Mouse (Mus musculus) testis, adult 2 months (tissue): Measurements from ENCODE around the gene Spryd4. TPM values are rescaled to one million over a fixed set of nuclear protein-coding genes. Genes with fewer than 3 reads are reported as not detected.
"Not testable (repeated sequence)": the region's sequence is repeated elsewhere in the genome, so short reads cannot be mapped to it uniquely, and the experiment has no call there.

Experiments
- H3K27ac ChIP-seq: fragments of 200-500 bp; 2 replicates; pipeline ENCODE4 v1.5.1; 2012; ENCODE audit warnings: low read depth, low read length; ENCODE audit not compliant: control insufficient read depth, insufficient read depth
- H3K27me3 ChIP-seq: fragments of 200-500 bp; 2 replicates; pipeline ENCODE4 v1.6.1; 2012; ENCODE audit warnings: mild to moderate bottlenecking, low read length, moderate library complexity; ENCODE audit not compliant: control insufficient read depth, insufficient read depth
- H3K36me3 ChIP-seq: fragments of 200-500 bp; 2 replicates; pipeline ENCODE4 v1.6.1; 2012; ENCODE audit warnings: mild to moderate bottlenecking, low read length; ENCODE audit not compliant: control insufficient read depth, insufficient read depth
- H3K4me1 ChIP-seq: fragments of 200-500 bp; 2 replicates; pipeline ENCODE4 v1.6.1; 2012; ENCODE audit warnings: low read length; ENCODE audit not compliant: control insufficient read depth, insufficient read depth
- H3K4me3 ChIP-seq: fragments of 200-500 bp; 2 replicates; pipeline ENCODE4 v1.5.1; 2012; ENCODE audit warnings: low read depth, mild to moderate bottlenecking, low read length, moderate library complexity, mixed read lengths; ENCODE audit not compliant: control insufficient read depth
- CTCF ChIP-seq: fragments of 200-500 bp; IDR thresholded peaks from 2 replicates; pipeline ENCODE4 v1.5.1; 2012; ENCODE audit warnings: low read depth, mild to moderate bottlenecking, inconsistent platforms, low read length, moderate library complexity; ENCODE audit not compliant: control insufficient read depth, insufficient read depth, insufficient replicate concordance
- POLR2A ChIP-seq: fragments of 200-500 bp; IDR thresholded peaks from 2 replicates; pipeline ENCODE4 v1.6.1; 2012; ENCODE audit warnings: low read depth, mild to moderate bottlenecking, inconsistent platforms, low read length, moderate library complexity; ENCODE audit not compliant: control insufficient read depth
- polyA plus RNA-seq: library from polyadenylated mRNA; depleted of rRNA; stranded (reverse); fragments of >200 nt; gene quantifications from 2 replicates; pipeline ENCODE4 v1.2.3, GENCODE M21; 2012

Gene Spryd4
- polyA plus RNA-seq, 1 experiment: 3.1 TPM

GRCm38 (mm10) chr10:128221533-128222286, 10.1 kb upstream of the Spryd4 start:
- Histone ChIP-seq H3K36me3 (no peaks in the 10 kb centered on the region), H3K27me3 (no peaks in the 10 kb centered on the region), H3K27ac (no peak overlapping the region), H3K4me1 (peaks cover 10% of the 10 kb centered on the region), H3K4me3 (no peak overlapping the region)
- no peak for TF ChIP-seq POLR2A
- TF ChIP-seq CTCF: no peak

GRCm38 (mm10) chr10:128218387-128219117, 6.9 kb upstream of the Spryd4 start:
- Histone ChIP-seq H3K36me3 (no peaks in the 10 kb centered on the region), H3K4me3 (no peak overlapping the region), H3K27ac (no peak overlapping the region), H3K27me3 (no peaks in the 10 kb centered on the region), H3K4me1 (no peaks in the 10 kb centered on the region; the same call in none of the 2 replicates)
- TF ChIP-seq POLR2A (no peak), CTCF (no peak)

- no peak overlapping the region for H3K27ac ChIP-seq
- H3K36me3 ChIP-seq: no peaks in the 10 kb centered on the region
- no peak for TF ChIP-seq POLR2A
- TF ChIP-seq CTCF: no peak
- no peak overlapping the region for H3K4me3 ChIP-seq
- H3K4me1 ChIP-seq: peaks cover 9% of the 10 kb centered on the region
- no peaks in the 10 kb centered on the region for H3K27me3 ChIP-seq
Measured at GRCm38 (mm10) chr10:128214981-128215380, 3.4 kb upstream of the Spryd4 start.

GRCm38 (mm10) chr10:128214112-128214511, 2.5 kb upstream of the Spryd4 start:
- not testable (repeated sequence) for H3K27ac ChIP-seq, H3K4me1 ChIP-seq, H3K27me3 ChIP-seq, H3K4me3 ChIP-seq, H3K36me3 ChIP-seq

- TF ChIP-seq POLR2A (no peak), CTCF (no peak)
- Histone ChIP-seq H3K4me3 (peak overlapping the region; percentile 36), H3K27me3 (no peaks in the 10 kb centered on the region), H3K27ac (no peak overlapping the region), H3K36me3 (no peaks in the 10 kb centered on the region), H3K4me1 (peaks cover 9% of the 10 kb centered on the region)
Measured at GRCm38 (mm10) chr10:128212871-128213323, 1.3 kb upstream of the Spryd4 start.

GRCm38 (mm10) chr10:128212148-128212547, 541 bp upstream of the Spryd4 start:
- TF ChIP-seq POLR2A (no peak), CTCF (no peak)
- Histone ChIP-seq H3K27me3 (no peaks in the 10 kb centered on the region), H3K4me3 (peak overlapping the region; percentile 91; the same call in 1 of the 2 replicates), H3K36me3 (no peaks in the 10 kb centered on the region), H3K27ac (no peak overlapping the region), H3K4me1 (peaks cover 9% of the 10 kb centered on the region)

GRCm38 (mm10) chr10:128210954-128211353, 653 bp downstream of the Spryd4 start:
- Histone ChIP-seq H3K27me3 (no peaks in the 10 kb centered on the region), H3K36me3 (no peaks in the 10 kb centered on the region), H3K4me1 (peaks cover 9% of the 10 kb centered on the region), H3K27ac (no peak overlapping the region), H3K4me3 (peak overlapping the region; percentile 91)
- TF ChIP-seq POLR2A (no peak), CTCF (no peak)
